Mouse (Mus musculus) heart, embryonic 15.5 days (tissue): ENCODE measurements around the gene Babam2. TPM values are rescaled to one million over a fixed set of nuclear protein-coding genes. Genes with fewer than 3 reads are reported as not detected.

Source experiments
- ATAC-seq: fragments of 200-750 bp; cut with Nextera tagmentation; replicated peaks from 2 replicates; pipeline ENCODE4 v1.8.0; 2017; ENCODE audit warnings: low read depth, moderate TSS enrichment; ENCODE audit not compliant: insufficient number of reproducible peaks, insufficient read depth, low FRiP score
- H3K27ac ChIP-seq: fragments of 300-500 bp; sonication (generic); 2 replicates; pipeline ENCODE4 v1.5.1; 2015; ENCODE audit warnings: mild to moderate bottlenecking, inconsistent platforms
- H3K27me3 ChIP-seq: fragments of 300-500 bp; sonication (generic); 2 replicates; pipeline ENCODE4 v1.6.1; 2015; ENCODE audit warnings: inconsistent platforms
- H3K36me3 ChIP-seq: fragments of 300-500 bp; sonication (generic); 2 replicates; pipeline ENCODE4 v1.6.1; 2015; ENCODE audit warnings: mild to moderate bottlenecking, inconsistent platforms
- H3K4me1 ChIP-seq: fragments of 300-500 bp; sonication (generic); replicated peaks from 2 replicates; pipeline ENCODE4 v1.6.1; 2015; ENCODE audit warnings: inconsistent platforms
- H3K4me2 ChIP-seq: fragments of 300-500 bp; sonication (generic); 2 replicates; pipeline ENCODE4 v1.6.1; 2015; ENCODE audit warnings: inconsistent platforms, mild to moderate bottlenecking, moderate library complexity
- H3K4me3 ChIP-seq: fragments of 300-500 bp; sonication (generic); 2 replicates; pipeline ENCODE4 v1.5.1; 2015; ENCODE audit warnings: mild to moderate bottlenecking, inconsistent platforms
- H3K9ac ChIP-seq: fragments of 300-500 bp; sonication (generic); 2 replicates; pipeline ENCODE4 v1.6.1; 2015; ENCODE audit warnings: mild to moderate bottlenecking, inconsistent platforms
- H3K9me3 ChIP-seq: fragments of 300-500 bp; sonication (generic); replicated peaks from 2 replicates; pipeline ENCODE4 v1.6.1; 2016; ENCODE audit warnings: inconsistent platforms
- WGBS: fragments of 180-500 bp; shearing (Covaris S2); methylation state at CpG from one replicate; pipeline ENCODE4 v1.1.7; 2015; ENCODE audit warnings: mixed read lengths; 5-methylcytosine and 5-hydroxymethylcytosine counted together
- polyA plus RNA-seq: library from polyadenylated mRNA; unstranded; fragments of >200 nt; fragmentation: Nextera tagmentation; extraction: Ambion mirVana; gene quantifications from 2 replicates; pipeline ENCODE4 v1.2.1, GENCODE M21; 2015

Babam2 gene
- polyA plus RNA-seq, 1 experiment from 2014 or later = 48.7 TPM

- no peaks in the 10 kb centered on the region for H3K27me3 ChIP-seq
- H3K9me3 ChIP-seq = no peaks in the 10 kb centered on the region
- peaks cover 7% of the 10 kb centered on the region; the same call in 1 of the 2 replicates for H3K4me1 ChIP-seq
- 72% methylated on average over 2 of the region's 2 CpGs for WGBS
- no peak overlapping the region for H3K4me2 ChIP-seq
- ATAC-seq = no peak
- no peak overlapping the region for H3K9ac ChIP-seq
- no peak overlapping the region for H3K4me3 ChIP-seq
- H3K36me3 ChIP-seq = no peaks in the 10 kb centered on the region
- no peak overlapping the region for H3K27ac ChIP-seq
These were observed 301.3 kb downstream of the Babam2 start for GRCm38 (mm10) chr5:31998806-31999205.

DNA sequence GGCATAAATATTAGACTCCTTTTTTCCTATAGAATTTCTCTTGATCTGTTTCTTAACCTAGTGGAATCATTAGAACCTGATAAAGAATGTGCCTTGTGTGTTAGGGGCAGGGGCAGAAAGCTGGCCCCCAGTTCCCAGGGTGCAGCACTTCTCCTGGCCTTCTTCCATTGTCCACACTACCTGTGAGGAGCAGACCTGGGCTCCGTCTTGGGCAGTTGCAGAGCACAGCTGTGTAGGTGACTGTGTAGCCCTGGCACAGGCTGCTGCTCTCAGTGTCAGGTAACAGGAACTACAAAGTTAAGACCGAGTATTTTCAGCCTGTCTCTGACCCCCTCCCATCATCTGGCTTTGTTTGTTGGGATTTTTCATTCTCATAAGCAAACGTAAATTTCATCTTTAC is 302.6 kb downstream of the Babam2 start:
- Histone ChIP-seq H3K4me2 (no peak overlapping the region), H3K4me1 (peaks cover 7% of the 10 kb centered on the region; the same call in 1 of the 2 replicates), H3K27me3 (no peaks in the 10 kb centered on the region), H3K9me3 (no peaks in the 10 kb centered on the region), H3K36me3 (no peaks in the 10 kb centered on the region), H3K27ac (no peak overlapping the region), H3K9ac (no peak overlapping the region), H3K4me3 (no peak overlapping the region)
- 78% methylated on average over 3 of the region's 3 CpGs for WGBS
- no peak for ATAC-seq

DNA sequence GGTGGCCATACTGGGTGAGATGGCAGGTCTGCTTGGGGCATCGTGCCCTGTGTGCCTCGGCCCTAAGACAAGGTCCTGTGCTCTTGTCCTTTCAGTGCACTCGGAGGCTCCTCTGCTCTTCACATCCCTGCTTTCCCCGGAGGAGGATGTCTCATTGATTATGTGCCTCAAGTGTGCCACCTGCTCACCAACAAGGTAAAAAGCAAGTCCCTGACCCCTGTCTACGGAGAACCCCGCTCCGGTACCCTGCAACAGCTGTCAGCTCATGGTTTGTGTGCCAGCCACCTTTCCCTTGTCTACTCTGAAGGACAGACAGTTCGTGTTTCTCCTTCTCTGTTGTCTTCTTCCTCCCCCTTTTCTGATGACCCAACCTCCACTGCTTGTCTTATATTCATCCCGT is 303.8 kb downstream of the Babam2 start:
- Histone ChIP-seq H3K4me2 (no peak overlapping the region), H3K4me1 (peaks cover 7% of the 10 kb centered on the region; the same call in 1 of the 2 replicates), H3K9me3 (no peaks in the 10 kb centered on the region), H3K27ac (no peak overlapping the region), H3K4me3 (no peak overlapping the region), H3K36me3 (no peaks in the 10 kb centered on the region), H3K9ac (no peak overlapping the region), H3K27me3 (no peaks in the 10 kb centered on the region)
- 63% methylated on average over 9 of the region's 9 CpGs for WGBS
- no peak for ATAC-seq

- no peak overlapping the region for H3K9ac ChIP-seq
These were observed 304.3 kb downstream of the Babam2 start for GRCm38 (mm10) chr5:32001771-32002170.

DNA sequence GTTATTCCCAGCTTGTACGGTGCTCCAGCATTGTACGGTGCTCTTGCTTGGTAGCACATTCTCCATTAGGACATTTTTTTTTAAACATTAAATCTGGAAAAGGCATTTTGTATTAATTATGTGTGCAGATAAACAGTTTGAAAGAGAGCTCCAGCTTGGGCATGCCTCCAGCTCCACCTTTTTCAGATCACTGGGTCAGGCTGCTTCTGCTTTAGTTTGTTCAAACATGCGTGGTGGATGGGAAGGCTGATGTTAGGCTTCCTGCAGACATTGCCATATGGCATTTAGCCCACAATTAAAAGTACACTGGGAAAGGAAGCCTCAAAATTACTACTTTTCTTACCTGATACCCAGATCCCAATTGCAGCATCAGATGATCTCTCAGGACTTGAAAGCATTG is 310.9 kb downstream of the Babam2 start:
- no peak overlapping the region for H3K4me2 ChIP-seq
- no peaks in the 10 kb centered on the region for H3K27me3 ChIP-seq
- no peaks in the 10 kb centered on the region for H3K36me3 ChIP-seq
- H3K9me3 ChIP-seq = no peaks in the 10 kb centered on the region
- H3K27ac ChIP-seq = no peak overlapping the region
- no peak overlapping the region for H3K9ac ChIP-seq
- H3K4me1 ChIP-seq = no peaks in the 10 kb centered on the region
- ATAC-seq = no peak
- no peak overlapping the region for H3K4me3 ChIP-seq
- WGBS = 70% methylated on average over 3 of the region's 3 CpGs

More at GRCm38 (mm10) chr5:32001771-32002170, 304.3 kb downstream of the Babam2 start:
- ATAC-seq = no peak
- Histone ChIP-seq H3K9me3 (no peaks in the 10 kb centered on the region), H3K36me3 (no peaks in the 10 kb centered on the region), H3K4me3 (no peak overlapping the region), H3K27ac (no peak overlapping the region), H3K27me3 (no peaks in the 10 kb centered on the region), H3K4me1 (peaks cover 7% of the 10 kb centered on the region; the same call in 1 of the 2 replicates), H3K4me2 (no peak overlapping the region)
- WGBS = 21% methylated on average over 3 of the region's 3 CpGs

GRCm38 (mm10) chr5:32010056-32010455 is 312.6 kb downstream of the Babam2 start:
- H3K27ac ChIP-seq = no peak overlapping the region
- ATAC-seq = no peak
- H3K4me2 ChIP-seq = no peak overlapping the region
- WGBS = 69% methylated on average over 4 of the region's 4 CpGs
- no peaks in the 10 kb centered on the region for H3K4me1 ChIP-seq
- H3K36me3 ChIP-seq = no peaks in the 10 kb centered on the region
- no peak overlapping the region for H3K4me3 ChIP-seq
- no peaks in the 10 kb centered on the region for H3K9me3 ChIP-seq
- H3K27me3 ChIP-seq = no peaks in the 10 kb centered on the region
- no peak overlapping the region for H3K9ac ChIP-seq

- 76% methylated on average over 2 of the region's 2 CpGs for WGBS
- H3K4me3 ChIP-seq = no peak overlapping the region
- H3K36me3 ChIP-seq = no peaks in the 10 kb centered on the region
- H3K27ac ChIP-seq = no peak overlapping the region
- ATAC-seq = no peak
- no peaks in the 10 kb centered on the region for H3K27me3 ChIP-seq
- peaks cover 6% of the 10 kb centered on the region for H3K4me1 ChIP-seq
- no peak overlapping the region for H3K4me2 ChIP-seq
- no peak overlapping the region for H3K9ac ChIP-seq
- no peaks in the 10 kb centered on the region for H3K9me3 ChIP-seq
These were observed 315.6 kb downstream of the Babam2 start for GRCm38 (mm10) chr5:32013053-32013452.

- no peaks in the 10 kb centered on the region for H3K27me3 ChIP-seq
- no peak for ATAC-seq
- H3K27ac ChIP-seq = no peak overlapping the region
- H3K9ac ChIP-seq = no peak overlapping the region
- 89% methylated on average over 7 of the region's 7 CpGs for WGBS
- H3K36me3 ChIP-seq = no peaks in the 10 kb centered on the region
- no peaks in the 10 kb centered on the region for H3K9me3 ChIP-seq
- H3K4me3 ChIP-seq = no peak overlapping the region
- H3K4me1 ChIP-seq = peaks cover 6% of the 10 kb centered on the region
- no peak overlapping the region for H3K4me2 ChIP-seq
These were observed 317.3 kb downstream of the Babam2 start for GRCm38 (mm10) chr5:32014786-32015185.

- H3K27me3 ChIP-seq = no peaks in the 10 kb centered on the region
- no peaks in the 10 kb centered on the region for H3K36me3 ChIP-seq
- H3K4me3 ChIP-seq = no peak overlapping the region
- H3K4me2 ChIP-seq = no peak overlapping the region
- H3K9me3 ChIP-seq = no peaks in the 10 kb centered on the region
- ATAC-seq = no peak
- no peak overlapping the region for H3K9ac ChIP-seq
- H3K4me1 ChIP-seq = peaks cover 6% of the 10 kb centered on the region
- 49% methylated on average over 9 of the region's 9 CpGs for WGBS
- H3K27ac ChIP-seq = no peak overlapping the region
These were observed 318.5 kb downstream of the Babam2 start for GRCm38 (mm10) chr5:32015949-32016478.

DNA sequence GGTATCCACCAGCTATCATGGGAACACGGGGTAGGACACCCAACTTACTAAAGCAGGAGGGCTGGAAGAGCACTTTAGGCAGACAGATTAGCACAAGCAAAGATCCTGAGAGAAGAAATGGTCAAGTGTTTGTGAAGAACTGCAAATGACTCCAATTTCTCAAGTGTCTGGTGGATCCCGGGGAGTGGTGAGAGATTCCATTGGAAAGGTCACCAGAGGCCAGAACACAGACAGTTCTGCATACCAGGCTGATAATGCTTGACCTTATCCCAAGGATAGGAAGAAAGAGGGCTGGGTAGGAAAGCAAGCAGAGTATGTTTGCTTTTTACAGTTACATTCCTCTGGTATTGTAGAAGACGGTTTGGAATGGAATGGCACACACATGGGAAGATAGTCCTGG is 320.2 kb downstream of the Babam2 start:
- peaks cover 6% of the 10 kb centered on the region for H3K4me1 ChIP-seq
- no peak overlapping the region for H3K9ac ChIP-seq
- no peak overlapping the region for H3K4me3 ChIP-seq
- no peaks in the 10 kb centered on the region for H3K27me3 ChIP-seq
- H3K4me2 ChIP-seq = no peak overlapping the region
- no peak overlapping the region for H3K27ac ChIP-seq
- ATAC-seq = no peak
- H3K36me3 ChIP-seq = no peaks in the 10 kb centered on the region
- no peaks in the 10 kb centered on the region for H3K9me3 ChIP-seq
- 22% methylated on average over 3 of the region's 3 CpGs for WGBS

DNA sequence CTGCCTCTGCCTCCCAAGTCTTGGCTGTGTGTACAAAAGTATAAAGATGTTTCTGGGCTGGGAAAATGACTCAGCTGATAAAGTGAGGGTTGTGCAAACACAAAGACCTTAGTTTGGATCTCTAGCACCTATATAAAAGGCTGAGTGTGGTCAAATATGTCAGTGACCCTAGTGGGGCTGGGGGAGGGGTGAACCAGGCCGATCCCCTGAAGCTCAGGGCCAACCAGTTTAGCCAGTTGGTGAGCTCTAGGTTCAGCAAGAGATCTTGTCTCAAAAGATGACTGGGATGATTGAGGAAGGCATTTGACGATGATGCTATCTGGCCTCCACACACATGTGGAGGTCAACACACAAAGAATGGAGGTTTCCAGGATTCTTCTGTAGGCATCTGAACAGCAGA is 320.8 kb downstream of the Babam2 start:
- ATAC-seq = no peak
- no peak overlapping the region for H3K4me3 ChIP-seq
- no peak overlapping the region for H3K9ac ChIP-seq
- H3K4me1 ChIP-seq = peaks cover 6% of the 10 kb centered on the region
- H3K27ac ChIP-seq = no peak overlapping the region
- WGBS = 89% methylated on average over 2 of the region's 2 CpGs
- no peaks in the 10 kb centered on the region for H3K9me3 ChIP-seq
- no peaks in the 10 kb centered on the region for H3K27me3 ChIP-seq
- H3K4me2 ChIP-seq = no peak overlapping the region
- no peaks in the 10 kb centered on the region for H3K36me3 ChIP-seq

DNA sequence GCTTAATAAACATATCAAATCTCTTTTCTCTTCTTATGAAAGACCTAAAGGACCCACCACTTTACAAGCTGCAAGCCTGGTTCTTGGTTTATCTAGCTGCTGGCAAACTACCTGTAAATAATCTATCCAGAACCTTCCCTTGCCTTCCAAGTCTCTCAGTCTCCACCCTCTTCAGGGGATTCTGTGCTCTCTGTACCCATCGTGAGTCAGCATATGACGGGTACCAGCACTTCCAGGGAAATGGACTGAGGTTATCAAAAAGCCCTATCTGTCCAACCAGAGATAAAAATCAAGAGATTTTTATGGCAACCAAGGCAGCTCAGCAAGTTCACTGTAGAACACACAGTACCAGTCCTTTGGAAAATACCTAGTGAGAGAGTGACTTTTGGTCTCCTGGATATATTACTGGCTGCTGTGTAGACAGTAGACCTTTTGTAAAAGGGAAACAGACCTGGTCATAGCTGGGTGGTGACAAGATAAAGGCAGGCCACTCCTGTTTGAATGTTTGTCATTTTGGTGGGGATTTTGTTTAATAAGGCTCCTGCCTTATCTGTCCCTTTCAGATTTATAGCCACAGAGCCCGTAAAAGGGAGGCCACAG is 332.4 kb downstream of the Babam2 start:
- no peaks in the 10 kb centered on the region for H3K27me3 ChIP-seq
- no peak overlapping the region for H3K4me2 ChIP-seq
- 77% methylated on average over 3 of the region's 3 CpGs for WGBS
- ATAC-seq = no peak
- no peak overlapping the region for H3K4me3 ChIP-seq
- no peaks in the 10 kb centered on the region for H3K9me3 ChIP-seq
- H3K9ac ChIP-seq = no peak overlapping the region
- H3K27ac ChIP-seq = no peak overlapping the region
- H3K36me3 ChIP-seq = no peaks in the 10 kb centered on the region
- peaks cover 12% of the 10 kb centered on the region; the same call in 1 of the 2 replicates for H3K4me1 ChIP-seq
